Mouse (Mus musculus) MEL (cell line): ENCODE data around the gene Clpb. TPM values are rescaled to one million over a fixed set of nuclear protein-coding genes. Genes with fewer than 3 reads are reported as not detected.
A peak's percentile ranks its signal among the peaks of the same experiment; 100 is the strongest.

Experiments
- DNase-seq: peaks from one replicate; pipeline ENCODE4 v3.0.0; 2011; ENCODE audit warnings: low read depth, low spot score
- H3K27ac ChIP-seq: 2 replicates; pipeline ENCODE4 v1.5.1; 2012; ENCODE audit warnings: low read depth, mild to moderate bottlenecking, control low read depth, low read length, moderate library complexity; ENCODE audit not compliant: control insufficient read depth
- H3K27me3 ChIP-seq, 2 experiments: fragments of 150-350 bp in 1 of 2; sonication (generic) in 1 of 2; 2 replicates each; pipeline ENCODE4 v1.6.1; 2012; ENCODE audit warnings: low read length in 2 of 2, mild to moderate bottlenecking in 2 of 2, improper control_type of control experiment in 1 of 2, moderate library complexity in 1 of 2; ENCODE audit not compliant: insufficient read depth in 2 of 2, control insufficient read depth in 1 of 2
- H3K36me3 ChIP-seq, 2 experiments: 2 replicates each; pipeline ENCODE4 v1.6.1; 2012 to 2014; ENCODE audit warnings: low read length in 2 of 2, improper control_type of control experiment in 1 of 2, inconsistent platforms in 1 of 2, mild to moderate bottlenecking in 1 of 2; ENCODE audit not compliant: insufficient read depth in 2 of 2, control insufficient read depth in 1 of 2
- H3K4me1 ChIP-seq, 2 experiments: fragments of 150-350 bp in 1 of 2; sonication (generic) in 1 of 2; 2 replicates each; pipeline ENCODE4 v1.6.1; 2012; ENCODE audit warnings: low read length in 2 of 2, improper control_type of control experiment in 1 of 2, mild to moderate bottlenecking in 1 of 2; ENCODE audit not compliant: insufficient read depth in 2 of 2, control insufficient read depth in 1 of 2
- H3K4me3 ChIP-seq, 2 experiments: fragments of 150-350 bp in 1 of 2; sonication (generic) in 1 of 2; 2 replicates each; pipeline ENCODE4 v1.5.1; 2012; ENCODE audit warnings: low read depth in 2 of 2, low read length in 2 of 2, mild to moderate bottlenecking in 2 of 2, moderate library complexity in 2 of 2, control low read depth in 1 of 2, improper control_type of control experiment in 1 of 2; ENCODE audit not compliant: control insufficient read depth in 1 of 2, insufficient read depth in 1 of 2
- H3K79me2 ChIP-seq: 2 replicates; pipeline ENCODE4 v1.6.1; 2012; ENCODE audit warnings: mild to moderate bottlenecking, low read length, moderate library complexity; ENCODE audit not compliant: control insufficient read depth, poor library complexity, insufficient read depth
- H3K9ac ChIP-seq: 2 replicates; pipeline ENCODE4 v1.6.1; 2012; ENCODE audit warnings: low read depth, mild to moderate bottlenecking, control low read depth, low read length, moderate library complexity; ENCODE audit not compliant: control insufficient read depth, poor library complexity, severe bottlenecking
- H3K9me3 ChIP-seq: fragments of 150-350 bp; sonication (generic); replicated peaks from 2 replicates; pipeline ENCODE4 v1.6.1; 2012; ENCODE audit warnings: mild to moderate bottlenecking, low read length, improper control_type of control experiment, moderate library complexity; ENCODE audit not compliant: insufficient read depth
- BHLHE40 ChIP-seq: IDR thresholded peaks from 2 replicates; pipeline ENCODE4 v1.6.1; 2012; ENCODE audit warnings: low read depth, mild to moderate bottlenecking, inconsistent platforms, low read length, improper control_type of control experiment, borderline replicate concordance
- CHD1 ChIP-seq: IDR thresholded peaks from 2 replicates; pipeline ENCODE4 v1.6.1; 2012; ENCODE audit warnings: low read depth, mild to moderate bottlenecking, inconsistent platforms, low read length, improper control_type of control experiment
- CTCF ChIP-seq, 3 experiments: IDR thresholded peaks in 2 of 3; conservative IDR thresholded peaks in 1 of 3; 2 replicates each; pipeline ENCODE4 v1.5.1; 2011 to 2012; ENCODE audit warnings: low read length in 3 of 3, low read depth in 2 of 3, mild to moderate bottlenecking in 2 of 3, improper control_type of control experiment in 1 of 3, inconsistent platforms in 1 of 3, mixed read lengths in 1 of 3, moderate library complexity in 1 of 3; ENCODE audit not compliant: control insufficient read depth in 1 of 3, insufficient read depth in 1 of 3, poor library complexity in 1 of 3, severe bottlenecking in 1 of 3
- ELF1 ChIP-seq: IDR thresholded peaks from 2 replicates; pipeline ENCODE4 v1.6.1; 2014; ENCODE audit warnings: low read depth, mild to moderate bottlenecking, inconsistent platforms, low read length, improper control_type of control experiment, moderate library complexity
- GABPA ChIP-seq: IDR thresholded peaks from 2 replicates; pipeline ENCODE4 v1.6.1; 2012; ENCODE audit warnings: low read depth, mild to moderate bottlenecking, inconsistent platforms, low read length, improper control_type of control experiment, moderate library complexity
- GATA1 ChIP-seq: IDR thresholded peaks from 2 replicates; pipeline ENCODE4 v1.6.1; 2011; ENCODE audit warnings: low read depth, low read length, improper control_type of control experiment
- HCFC1 ChIP-seq: IDR thresholded peaks from 2 replicates; pipeline ENCODE4 v1.6.1; 2012; ENCODE audit warnings: low read depth, mild to moderate bottlenecking, inconsistent platforms, low read length, improper control_type of control experiment, moderate library complexity
- JUND ChIP-seq: IDR thresholded peaks from 2 replicates; pipeline ENCODE4 v1.6.1; 2011; ENCODE audit warnings: low read depth, mild to moderate bottlenecking, improper control_type of control experiment, low read length
- KAT2A ChIP-seq: conservative IDR thresholded peaks from 2 replicates; pipeline ENCODE4 v1.6.1; 2012; ENCODE audit warnings: low read depth, low read length, improper control_type of control experiment, inconsistent platforms
- MAFK ChIP-seq: IDR thresholded peaks from 2 replicates; pipeline ENCODE4 v1.6.1; 2011; ENCODE audit warnings: low read depth, mild to moderate bottlenecking, low read length, improper control_type of control experiment, borderline replicate concordance
- MAX ChIP-seq: IDR thresholded peaks from 2 replicates; pipeline ENCODE4 v1.6.1; 2011; ENCODE audit warnings: low read length, improper control_type of control experiment
- MXI1 ChIP-seq: IDR thresholded peaks from 2 replicates; pipeline ENCODE4 v1.6.1; 2011; ENCODE audit warnings: mild to moderate bottlenecking, low read depth, low read length, improper control_type of control experiment
- MYB ChIP-seq: IDR thresholded peaks from 2 replicates; pipeline ENCODE4 v1.6.1; 2011; ENCODE audit warnings: mild to moderate bottlenecking, low read depth, low read length, improper control_type of control experiment
- MYC ChIP-seq: IDR thresholded peaks from 2 replicates; pipeline ENCODE4 v1.6.1; 2011; ENCODE audit warnings: low read depth, mild to moderate bottlenecking, low read length, improper control_type of control experiment, moderate library complexity
- NRF1 ChIP-seq: IDR thresholded peaks from 2 replicates; pipeline ENCODE4 v1.6.1; 2014; ENCODE audit warnings: low read depth, mild to moderate bottlenecking, inconsistent platforms, low read length, improper control_type of control experiment, moderate library complexity; ENCODE audit not compliant: poor library complexity, insufficient read depth, severe bottlenecking
- POLR2A ChIP-seq, 2 experiments: IDR thresholded peaks; 2 replicates each; pipeline ENCODE4 v1.6.1; 2011 to 2012; ENCODE audit warnings: low read length in 2 of 2, mild to moderate bottlenecking in 2 of 2, control low read depth in 1 of 2, improper control_type of control experiment in 1 of 2, low read depth in 1 of 2, moderate library complexity in 1 of 2; ENCODE audit not compliant: control insufficient read depth in 1 of 2, insufficient read depth in 1 of 2, poor library complexity in 1 of 2
- RAD21 ChIP-seq: IDR thresholded peaks from 2 replicates; pipeline ENCODE4 v1.6.1; 2011; ENCODE audit warnings: mild to moderate bottlenecking, low read depth, low read length, improper control_type of control experiment
- RCOR1 ChIP-seq: IDR thresholded peaks from 2 replicates; pipeline ENCODE4 v1.6.1; 2012; ENCODE audit warnings: low read depth, mild to moderate bottlenecking, inconsistent platforms, low read length, improper control_type of control experiment
- SMC3 ChIP-seq: IDR thresholded peaks from 2 replicates; pipeline ENCODE4 v1.6.1; 2011; ENCODE audit warnings: low read depth, low read length, improper control_type of control experiment
- TAL1 ChIP-seq: IDR thresholded peaks from 2 replicates; pipeline ENCODE4 v1.6.1; 2012; ENCODE audit warnings: mild to moderate bottlenecking, inconsistent platforms, low read length, moderate library complexity, mixed read lengths
- TBP ChIP-seq: IDR thresholded peaks from 2 replicates; pipeline ENCODE4 v1.8.0; 2011; ENCODE audit warnings: low read depth, low read length, improper control_type of control experiment
- TCF12 ChIP-seq: IDR thresholded peaks from 2 replicates; pipeline ENCODE4 v1.6.1; 2014; ENCODE audit warnings: low read depth, mild to moderate bottlenecking, inconsistent platforms, low read length, improper control_type of control experiment, moderate library complexity
- USF1 ChIP-seq: IDR thresholded peaks from 2 replicates; pipeline ENCODE4 v1.6.1; 2014; ENCODE audit warnings: low read depth, mild to moderate bottlenecking, inconsistent platforms, low read length, improper control_type of control experiment, moderate library complexity
- USF2 ChIP-seq, 2 experiments: IDR thresholded peaks; 2 replicates each; pipeline ENCODE4 v1.6.1; 2011 to 2012; ENCODE audit warnings: improper control_type of control experiment in 2 of 2, low read length in 2 of 2, borderline replicate concordance in 1 of 2, inconsistent platforms in 1 of 2, low read depth in 1 of 2, mild to moderate bottlenecking in 1 of 2; ENCODE audit not compliant: insufficient read depth in 1 of 2
- ZC3H11A ChIP-seq: IDR thresholded peaks from 2 replicates; pipeline ENCODE4 v1.6.1; 2012; ENCODE audit warnings: low read depth, mild to moderate bottlenecking, inconsistent platforms, low read length, improper control_type of control experiment
- ZKSCAN1 ChIP-seq: IDR thresholded peaks from 2 replicates; pipeline ENCODE4 v1.6.1; 2012; ENCODE audit warnings: low read depth, mild to moderate bottlenecking, inconsistent platforms, low read length, improper control_type of control experiment, moderate library complexity
- ZNF384 ChIP-seq: IDR thresholded peaks from 2 replicates; pipeline ENCODE4 v1.6.1; 2012; ENCODE audit warnings: low read depth, mild to moderate bottlenecking, inconsistent platforms, low read length, improper control_type of control experiment
- polyA plus RNA-seq, 2 experiments: library from polyadenylated mRNA; stranded (reverse) in 1 of 2; unstranded in 1 of 2; fragments of >175 nt in 1 of 2; fragments of >200 nt in 1 of 2; gene quantifications; 2 replicates each; pipeline versions ENCODE4 v1.2.1 to v1.2.4; 2012; ENCODE audit warnings: low replicate concordance in 2 of 2, low read depth in 1 of 2; ENCODE audit not compliant: insufficient read length in 2 of 2, insufficient read depth in 1 of 2, missing spikeins in 1 of 2
- total RNA-seq: library from RNA; depleted of rRNA; stranded (reverse); fragments of 300-350 nt; gene quantifications from 2 replicates; pipeline ENCODE4 v1.2.3, GENCODE M21; 2012

Gene Clpb
- total and polyA plus RNA-seq, 3 experiments = 59.0 to 71.5 TPM; not detected in 1

DNA sequence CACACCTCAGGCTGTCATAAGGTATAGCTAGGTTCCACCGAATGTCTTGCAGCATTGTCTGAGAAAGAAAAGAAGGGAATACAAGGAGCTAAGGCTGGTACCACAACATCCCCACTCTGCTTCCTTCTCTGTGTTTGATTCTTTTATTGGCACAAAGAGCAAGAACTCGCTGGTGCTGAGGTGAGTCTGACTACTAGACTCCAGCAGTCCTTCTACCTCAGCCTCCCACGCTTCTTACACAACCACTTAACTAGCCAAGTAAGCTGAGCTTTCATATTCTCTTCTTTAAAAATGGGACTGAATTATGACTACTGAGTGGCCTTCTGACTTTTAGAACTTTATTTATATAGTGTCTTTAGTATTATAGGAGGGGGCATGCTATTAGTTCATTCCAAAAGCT is 56.9 kb downstream of the Clpb start:
- H3K9me3 ChIP-seq = no peaks in the 10 kb centered on the region
- no peak overlapping the region for H3K4me3 ChIP-seq
- H3K79me2 ChIP-seq = no peaks in the 10 kb centered on the region
- H3K9ac ChIP-seq = no peak overlapping the region
- no peaks in the 10 kb centered on the region; a peak in 2 of 4 replicates for H3K36me3 ChIP-seq
- TF ChIP-seq RCOR1 (no peak), NRF1 (no peak), TAL1 (no peak), ELF1 (no peak), ZKSCAN1 (no peak), ZC3H11A (no peak), TCF12 (no peak), POLR2A (IDR thresholded peaks at IDR 0.05; ENCODE audit: control insufficient read depth in 1 of 2, insufficient read depth in 1 of 2, low read depth in 1 of 2, low read length in 2 of 2, poor library complexity in 1 of 2) (no peak), GATA1 (no peak), SMC3 (no peak), MAFK (no peak), RAD21 (no peak), MAX (no peak), ZNF384 (no peak)
- H3K27ac ChIP-seq = no peak overlapping the region
- DNase-seq = no peak
- no peaks in the 10 kb centered on the region for H3K27me3 ChIP-seq
- H3K4me1 ChIP-seq = no peaks in the 10 kb centered on the region

DNA sequence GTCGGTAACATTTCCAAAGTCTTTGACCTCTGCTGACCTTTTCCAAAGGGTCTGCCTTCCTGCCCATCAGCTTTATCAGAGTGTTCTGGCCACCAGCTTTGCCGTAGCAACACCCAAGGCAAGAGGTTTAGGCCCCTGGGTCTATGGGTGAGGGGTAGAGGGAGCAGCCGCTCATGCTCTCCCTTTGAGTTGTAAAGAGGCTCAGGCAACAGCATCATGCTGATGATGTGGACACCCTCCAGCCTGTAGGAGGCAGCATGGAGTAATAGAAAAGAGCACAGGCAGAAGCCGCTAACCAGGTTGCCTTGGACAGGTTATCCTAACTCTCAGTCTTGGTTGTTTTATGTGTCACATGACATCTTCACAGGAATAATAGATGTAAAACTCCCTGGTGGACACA is 61.6 kb downstream of the Clpb start:
- H3K36me3 ChIP-seq = peaks cover 0 to 2% of the 10 kb centered on the region in 2 experiments; a peak in 2 of 4 replicates
- no peaks in the 10 kb centered on the region for H3K9me3 ChIP-seq
- no peaks in the 10 kb centered on the region for H3K79me2 ChIP-seq
- no peaks in the 10 kb centered on the region for H3K4me1 ChIP-seq
- no peak overlapping the region for H3K27ac ChIP-seq
- DNase-seq = peak; percentile 30
- no peak overlapping the region for H3K4me3 ChIP-seq
- no peak overlapping the region for H3K9ac ChIP-seq
- H3K27me3 ChIP-seq = no peaks in the 10 kb centered on the region
- TF ChIP-seq MAX (no peak), CTCF (IDR thresholded peaks at IDR 0.05 in 2 of 3, conservative IDR thresholded peaks at IDR 0.05 in 1 of 3; ENCODE audit: control insufficient read depth in 1 of 3, insufficient read depth in 1 of 3, low read depth in 2 of 3, low read length in 3 of 3, poor library complexity in 1 of 3, severe bottlenecking in 1 of 3) (peak; percentile 37 to 43 (median 41))
- TF ChIP-seq, all 39 proteins: peak for 1

DNA sequence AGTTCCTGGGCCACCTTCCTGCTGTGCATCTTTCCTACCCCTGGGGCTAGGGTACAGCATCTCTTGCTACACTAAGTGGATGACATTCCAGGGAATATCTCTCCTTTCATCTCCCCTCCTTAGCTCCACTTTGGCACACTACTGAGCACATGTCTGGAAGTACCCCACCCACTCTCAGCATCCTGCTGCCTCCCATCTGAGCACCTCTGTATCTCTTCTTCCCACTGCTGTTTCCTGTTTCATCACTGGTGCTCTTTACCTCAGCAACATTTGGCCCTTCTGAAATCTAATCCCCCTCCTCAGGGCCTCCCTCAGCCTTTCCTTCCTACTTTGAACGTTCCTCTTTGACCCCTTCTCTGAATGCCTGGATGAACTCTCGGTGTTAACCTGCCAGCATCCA is 63.5 kb downstream of the Clpb start:
- no peak for DNase-seq
- Histone ChIP-seq H3K27ac (no peak overlapping the region), H3K4me1 (no peaks in the 10 kb centered on the region), H3K79me2 (no peaks in the 10 kb centered on the region), H3K9ac (no peak overlapping the region), H3K4me3 (no peak overlapping the region), H3K9me3 (no peaks in the 10 kb centered on the region), H3K36me3 (peaks cover 0 to 2% of the 10 kb centered on the region in 2 experiments; a peak in 2 of 4 replicates), H3K27me3 (no peaks in the 10 kb centered on the region)
- no peak for TF ChIP-seq HCFC1
- no peak for TF ChIP-seq JUND
- TF ChIP-seq NRF1 = no peak
- TF ChIP-seq USF1 = no peak
- no peak for TF ChIP-seq MXI1
- TF ChIP-seq MAX = no peak
- no peak for TF ChIP-seq BHLHE40
- TF ChIP-seq ELF1 = no peak
- TF ChIP-seq MYB = no peak
- no peak for TF ChIP-seq TBP
- TF ChIP-seq CHD1 = no peak
- no peak for TF ChIP-seq MAFK
- no peak for TF ChIP-seq MYC
- no peak for TF ChIP-seq SMC3
- TF ChIP-seq KAT2A = no peak
- no peak for TF ChIP-seq GABPA
- no peak for TF ChIP-seq USF2 (IDR thresholded peaks at IDR 0.05; ENCODE audit: borderline replicate concordance in 1 of 2, insufficient read depth in 1 of 2, low read depth in 1 of 2, low read length in 2 of 2)
